Mouse (Mus musculus): ENCODE measurements around the gene Foxp1.
A peak's percentile ranks its signal among the peaks of the same experiment; 100 is the strongest.

Foxp1 gene

GRCm38 (mm10) chr6:99004255-99004997 is 518.1 kb downstream of the Foxp1 start:
- DNase-seq: no peak

- no peak for DNase-seq
Measured at GRCm38 (mm10) chr6:99003108-99003709, 519.3 kb downstream of the Foxp1 start.

- no peak for DNase-seq
Measured at GRCm38 (mm10) chr6:99001637-99002036, 520.9 kb downstream of the Foxp1 start.

- DNase-seq: peak; percentile 52
Measured at GRCm38 (mm10) chr6:98998971-98999932, 523.3 kb downstream of the Foxp1 start.

- DNase-seq: no peak
Measured at GRCm38 (mm10) chr6:98997742-98998141, 524.8 kb downstream of the Foxp1 start.

GRCm38 (mm10) chr6:98996822-98997221 is 525.7 kb downstream of the Foxp1 start:
- no peak for DNase-seq

GRCm38 (mm10) chr6:98996346-98996745 is 526.2 kb downstream of the Foxp1 start:
- no peak for DNase-seq

GRCm38 (mm10) chr6:98995681-98996080 is 526.8 kb downstream of the Foxp1 start:
- no peak for DNase-seq

GRCm38 (mm10) chr6:98994902-98995301 is 527.6 kb downstream of the Foxp1 start:
- DNase-seq: no peak

GRCm38 (mm10) chr6:98994104-98994787 is 528.3 kb downstream of the Foxp1 start:
- DNase-seq: no peak

- no peak for DNase-seq
Measured at GRCm38 (mm10) chr6:98993231-98993630, 529.3 kb downstream of the Foxp1 start.

GRCm38 (mm10) chr6:98992772-98993147 is 529.8 kb downstream of the Foxp1 start:
- no peak for DNase-seq

- no peak for DNase-seq
Measured at GRCm38 (mm10) chr6:98991900-98992771, 530.4 kb downstream of the Foxp1 start.

- no peak for DNase-seq
Measured at GRCm38 (mm10) chr6:98987533-98988169, 534.9 kb downstream of the Foxp1 start.

- DNase-seq: no peak
Measured at GRCm38 (mm10) chr6:98985452-98985851, 537.1 kb downstream of the Foxp1 start.

GRCm38 (mm10) chr6:98984626-98985025 is 537.9 kb downstream of the Foxp1 start:
- DNase-seq: no peak

- DNase-seq: no peak
Measured at GRCm38 (mm10) chr6:98984026-98984425, 538.5 kb downstream of the Foxp1 start.

- no peak for DNase-seq
Measured at GRCm38 (mm10) chr6:98983311-98983838, 539.1 kb downstream of the Foxp1 start.

- no peak for DNase-seq
Measured at GRCm38 (mm10) chr6:98981265-98981664, 541.3 kb downstream of the Foxp1 start.

GRCm38 (mm10) chr6:98980432-98980831 is 542.1 kb downstream of the Foxp1 start:
- DNase-seq: no peak

- no peak for DNase-seq
Measured at GRCm38 (mm10) chr6:98980001-98980400, 542.5 kb downstream of the Foxp1 start.

Measured in right cerebral cortex, postnatal 25 days (tissue).